Mouse (Mus musculus): Measurements from ENCODE around the gene Klf3. TPM values are rescaled to one million over a fixed set of nuclear protein-coding genes. Genes with fewer than 3 reads are reported as not detected.

The Klf3 gene
- polyA plus RNA-seq, 1 experiment = 21.7 TPM

GRCm38 (mm10) chr5:64808106-64809010, 5.2 kb downstream of the Klf3 start:
- peak in 1 of 2 experiments; percentile 11 for DNase-seq (ENCODE audit: extremely low spot score in 1 of 2, low spot score in 1 of 2)

DNA sequence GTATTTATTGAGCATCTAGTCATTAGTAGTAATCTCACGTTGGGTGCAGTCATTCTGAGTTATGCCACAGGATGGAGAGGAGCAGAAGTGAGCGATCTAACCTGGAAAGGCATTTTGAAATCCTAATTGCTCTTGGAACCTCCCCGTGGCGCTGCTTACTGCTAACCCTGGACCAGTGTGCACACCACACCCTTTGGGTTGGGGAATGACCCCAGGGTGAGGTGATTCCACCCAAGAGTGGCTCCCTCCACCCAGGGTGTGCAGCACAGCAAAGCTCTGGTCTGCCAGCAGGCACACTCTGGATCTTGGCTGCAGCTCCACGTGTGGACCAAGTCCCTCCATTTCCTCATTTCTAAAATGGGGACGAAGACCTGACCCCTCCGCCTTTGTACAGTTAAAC, 6.1 kb downstream of the Klf3 start:
- DNase-seq (ENCODE audit: extremely low spot score in 1 of 2, low spot score in 1 of 2) = no peak

- no peak for DNase-seq (ENCODE audit: extremely low spot score in 1 of 2, low spot score in 1 of 2)
Observed at GRCm38 (mm10) chr5:64809864-64810263, 6.7 kb downstream of the Klf3 start.

DNA sequence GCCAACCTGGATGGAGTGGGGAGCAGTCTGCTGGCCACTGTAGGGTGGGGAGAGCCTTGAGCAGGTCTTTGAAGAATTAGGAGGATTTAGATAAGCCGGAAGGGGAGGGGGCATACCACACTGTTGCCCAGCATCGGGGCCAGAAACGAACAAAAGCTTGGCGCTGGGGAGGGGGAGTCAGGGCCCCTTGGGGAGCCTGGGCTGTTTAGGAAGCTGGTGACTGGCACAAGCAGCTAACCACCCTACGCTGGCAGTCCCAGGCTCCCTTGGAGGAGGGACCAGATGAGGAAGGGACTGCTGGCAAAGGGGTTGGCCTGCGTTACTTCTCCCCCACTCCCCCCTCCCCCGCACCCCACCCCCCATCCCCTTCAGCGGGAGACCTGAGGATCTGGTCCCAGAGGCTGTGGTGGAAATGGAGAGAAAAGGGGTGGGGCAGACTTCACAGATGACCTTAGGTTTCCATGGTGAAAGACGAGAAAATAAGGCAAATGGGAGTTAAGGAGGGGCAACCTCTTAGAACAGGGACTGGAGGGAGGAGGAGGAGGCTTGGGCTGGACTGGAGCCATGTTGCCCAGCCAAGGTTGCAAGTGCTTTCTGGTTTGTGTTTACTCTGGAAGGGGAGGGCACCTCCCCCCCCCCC, 7.8 kb downstream of the Klf3 start:
- DNase-seq (ENCODE audit: extremely low spot score in 1 of 2, low spot score in 1 of 2) = no peak

- DNase-seq (ENCODE audit: extremely low spot score in 1 of 2, low spot score in 1 of 2) = peak in 1 of 2 experiments; percentile 18
Observed at GRCm38 (mm10) chr5:64811500-64812123, 8.4 kb downstream of the Klf3 start.

- peak in 1 of 2 experiments; percentile 13 for DNase-seq (ENCODE audit: extremely low spot score in 1 of 2, low spot score in 1 of 2)
Observed at GRCm38 (mm10) chr5:64812124-64812982, 9.2 kb downstream of the Klf3 start.

DNA sequence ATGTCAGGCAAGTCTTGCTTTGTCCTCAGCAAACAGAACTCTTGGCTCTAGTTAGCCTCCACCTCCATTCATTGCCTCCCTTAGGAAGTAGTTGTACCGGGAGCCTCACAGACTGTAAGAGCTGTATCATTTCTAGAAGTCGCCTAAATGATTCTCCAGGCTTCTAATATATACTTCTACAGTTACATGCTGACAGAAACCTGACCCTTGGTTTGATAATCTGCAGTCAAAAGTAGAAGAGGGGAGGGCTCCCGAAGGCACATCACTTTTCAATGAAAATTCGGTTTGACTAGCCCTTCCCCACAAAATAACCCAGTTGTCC, 9.8 kb downstream of the Klf3 start:
- no peak for DNase-seq (ENCODE audit: extremely low spot score in 1 of 2, low spot score in 1 of 2)

DNA sequence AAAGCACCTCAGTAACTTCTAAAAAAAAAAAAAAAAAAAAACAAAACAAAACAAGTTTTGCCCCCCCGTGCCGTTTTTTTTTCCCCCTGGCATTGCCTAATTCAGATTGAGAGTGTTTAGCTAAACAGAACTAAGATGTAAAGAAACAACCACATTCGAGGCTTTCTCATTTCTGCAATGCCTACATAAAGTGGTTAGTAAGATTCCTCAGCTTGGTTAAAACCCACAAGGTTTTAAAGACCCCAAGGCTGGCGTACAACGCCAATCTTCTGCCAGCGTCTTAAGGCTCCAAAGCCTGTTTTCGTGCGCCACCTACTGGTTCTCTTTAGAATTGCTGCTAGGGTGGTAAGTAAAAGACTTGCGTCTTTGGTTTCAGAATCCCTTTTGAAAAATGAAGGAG, 10.2 kb downstream of the Klf3 start:
- DNase-seq (ENCODE audit: extremely low spot score in 1 of 2, low spot score in 1 of 2) = peak; percentile 64 to 95

DNA sequence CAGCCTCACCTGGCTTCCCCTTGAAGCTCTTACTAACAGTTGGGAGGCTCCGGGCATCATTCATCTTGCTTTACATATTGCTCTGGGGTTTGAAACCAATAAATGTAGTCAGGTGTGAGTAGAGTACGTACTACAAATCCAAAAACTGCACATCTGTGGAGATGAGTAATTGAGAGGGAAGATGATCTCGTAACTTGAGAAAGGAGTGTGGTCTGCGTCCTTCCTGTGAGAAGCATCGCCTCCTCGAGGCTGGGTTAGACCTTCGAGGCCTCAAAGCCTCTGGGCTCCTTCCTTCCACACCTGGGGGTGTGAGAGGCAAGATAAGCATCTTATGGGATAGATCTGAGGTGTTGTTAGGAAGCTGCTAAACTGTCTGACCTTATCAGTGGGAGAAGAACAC, 11.2 kb downstream of the Klf3 start:
- no peak for DNase-seq (ENCODE audit: extremely low spot score in 1 of 2, low spot score in 1 of 2)

DNA sequence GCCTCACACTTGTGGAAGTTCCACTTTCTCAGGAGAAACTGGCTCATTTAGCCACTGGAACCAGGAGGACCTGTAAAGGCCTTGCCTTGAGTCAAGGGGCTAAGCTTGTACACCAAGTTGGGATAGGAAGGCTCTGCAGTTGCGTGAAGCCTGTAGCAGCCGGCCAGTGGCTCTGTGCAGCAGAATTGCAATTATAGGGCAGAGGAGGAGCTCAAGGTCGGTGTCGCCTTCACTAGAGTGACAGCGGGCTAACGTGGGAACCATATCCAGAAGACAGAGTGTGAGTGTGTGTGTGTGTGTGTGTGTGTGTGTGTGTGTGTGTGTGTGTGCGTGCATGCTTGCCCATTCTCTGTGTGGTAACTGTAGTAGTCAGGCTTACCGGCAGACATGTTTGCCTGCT, 12.4 kb downstream of the Klf3 start:
- no peak for DNase-seq (ENCODE audit: extremely low spot score in 1 of 2, low spot score in 1 of 2)

DNA sequence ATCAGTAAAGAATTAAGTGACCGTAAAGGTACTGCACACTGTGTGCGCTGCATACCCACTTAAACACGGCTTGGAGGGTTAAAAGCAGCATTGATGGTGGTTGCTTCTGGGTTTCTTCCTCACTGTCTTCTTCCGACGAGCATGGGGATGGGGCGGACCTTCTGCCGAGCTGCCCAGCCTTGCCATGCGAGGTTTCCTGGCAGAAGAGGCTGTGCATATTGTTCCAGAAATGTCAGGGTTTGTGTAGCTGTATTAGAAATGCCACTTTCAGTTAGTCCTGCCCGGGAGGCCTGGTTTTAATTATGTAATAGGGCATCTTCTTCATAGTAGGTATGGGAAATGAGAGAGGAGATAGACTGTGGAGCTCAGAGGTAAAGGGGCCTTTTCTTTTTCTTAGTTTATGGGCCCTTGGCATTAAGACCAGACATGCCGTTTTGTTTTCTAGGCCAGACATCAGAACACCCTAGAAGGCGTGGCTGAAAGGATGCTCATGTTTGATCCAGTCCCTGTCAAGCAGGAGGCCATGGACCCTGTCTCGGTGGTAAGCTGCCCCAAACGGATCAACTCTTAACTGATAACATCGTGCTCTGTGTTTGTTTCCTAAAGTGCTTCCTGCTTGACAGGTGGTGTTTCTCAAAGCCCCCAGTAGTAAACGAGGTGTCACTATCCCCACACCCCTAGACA, 13.2 kb downstream of the Klf3 start:
- no peak for DNase-seq (ENCODE audit: extremely low spot score in 1 of 2, low spot score in 1 of 2)

GRCm38 (mm10) chr5:64816974-64817296, 13.7 kb downstream of the Klf3 start:
- no peak for DNase-seq (ENCODE audit: extremely low spot score in 1 of 2, low spot score in 1 of 2)

DNA sequence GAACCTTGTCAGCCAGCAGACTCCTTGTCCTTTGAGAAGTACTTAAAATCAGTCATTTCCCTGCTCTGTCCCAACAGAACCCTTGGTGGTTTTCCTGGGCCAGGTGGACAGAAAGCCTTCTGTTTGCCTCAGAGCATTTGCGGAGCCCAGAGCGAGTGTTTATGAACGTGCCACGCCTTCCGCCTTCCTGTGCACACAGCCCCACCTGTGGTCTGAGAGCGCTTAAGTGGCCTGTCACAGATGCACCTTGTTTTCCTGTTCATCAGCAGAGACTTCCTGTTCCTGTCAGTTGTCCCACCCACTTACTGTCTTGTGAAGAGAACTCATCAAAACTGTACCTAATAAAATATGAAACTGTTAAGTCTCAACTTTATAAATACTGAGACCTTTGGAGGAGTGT, 16.2 kb downstream of the Klf3 start:
- DNase-seq (ENCODE audit: extremely low spot score in 1 of 2, low spot score in 1 of 2) = no peak

- DNase-seq (ENCODE audit: extremely low spot score in 1 of 2, low spot score in 1 of 2) = no peak
Observed at GRCm38 (mm10) chr5:64820138-64820537, 16.9 kb downstream of the Klf3 start.

DNA sequence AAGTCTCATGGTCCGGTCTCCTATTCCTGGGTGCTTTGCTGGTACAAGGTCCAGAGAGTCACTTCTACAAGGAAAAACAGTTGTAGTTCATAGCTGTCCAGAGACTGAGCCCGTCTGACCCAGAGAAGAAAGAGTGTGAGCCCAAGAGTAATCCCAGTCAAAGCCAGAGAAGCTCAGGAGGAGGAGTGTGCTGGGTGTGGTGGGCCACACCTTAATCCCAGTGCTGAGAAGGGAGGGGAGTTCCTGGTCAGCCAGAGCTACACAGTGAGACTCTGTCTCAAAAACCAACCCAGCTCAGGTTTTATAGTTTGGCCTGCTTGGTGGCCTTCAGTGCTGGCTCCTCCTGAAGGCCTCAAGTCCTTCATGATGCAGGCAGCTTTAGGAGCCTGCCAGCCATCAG, 18.1 kb downstream of the Klf3 start:
- DNase-seq (ENCODE audit: extremely low spot score in 1 of 2, low spot score in 1 of 2) = no peak

DNA sequence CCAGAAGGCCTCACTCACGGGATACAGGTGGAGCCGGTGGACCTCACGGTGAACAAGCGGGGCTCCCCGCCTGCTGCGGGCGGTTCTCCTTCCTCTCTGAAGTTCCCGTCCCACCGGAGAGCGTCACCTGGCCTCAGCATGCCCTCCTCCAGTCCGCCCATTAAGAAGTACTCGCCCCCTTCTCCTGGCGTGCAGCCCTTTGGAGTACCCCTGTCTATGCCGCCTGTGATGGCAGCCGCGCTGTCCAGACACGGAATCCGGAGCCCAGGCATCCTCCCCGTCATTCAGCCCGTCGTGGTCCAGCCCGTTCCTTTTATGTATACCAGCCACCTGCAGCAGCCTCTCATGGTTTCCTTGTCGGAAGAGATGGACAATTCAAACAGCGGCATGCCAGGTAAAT, 18.8 kb downstream of the Klf3 start:
- DNase-seq (ENCODE audit: extremely low spot score in 1 of 2, low spot score in 1 of 2) = no peak

- no peak for DNase-seq (ENCODE audit: extremely low spot score in 1 of 2, low spot score in 1 of 2)
Observed at GRCm38 (mm10) chr5:64823431-64823830, 20.2 kb downstream of the Klf3 start.

GRCm38 (mm10) chr5:64824765-64825164, 21.6 kb downstream of the Klf3 start:
- DNase-seq (ENCODE audit: extremely low spot score in 1 of 2, low spot score in 1 of 2) = peak in 1 of 2 experiments; percentile 65

GRCm38 (mm10) chr5:64825496-64825895, 22.3 kb downstream of the Klf3 start:
- no peak for DNase-seq (ENCODE audit: extremely low spot score in 1 of 2, low spot score in 1 of 2)

DNA sequence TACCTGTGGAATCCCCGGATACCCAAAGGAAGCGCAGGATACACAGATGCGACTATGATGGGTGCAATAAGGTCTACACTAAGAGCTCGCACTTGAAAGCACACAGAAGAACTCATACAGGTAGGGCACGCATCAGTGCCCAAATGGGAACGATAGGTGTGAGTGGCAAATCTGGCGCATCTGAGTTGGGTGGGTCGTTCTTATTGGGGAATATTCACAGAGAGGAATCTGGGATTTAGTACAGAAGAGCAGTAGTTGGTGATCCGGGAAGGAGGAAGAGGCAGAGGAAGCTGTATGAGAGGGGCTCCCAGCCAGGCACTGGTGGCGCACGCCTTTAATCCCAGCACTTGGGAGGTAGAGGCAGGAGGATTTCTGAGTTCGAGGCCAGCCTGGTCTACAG, 24.0 kb downstream of the Klf3 start:
- DNase-seq (ENCODE audit: extremely low spot score in 1 of 2, low spot score in 1 of 2) = no peak
